Mouse (Mus musculus) heart, embryonic 11.5 days (tissue): ENCODE results near the gene Frmpd3. TPM values are rescaled to one million over a fixed set of nuclear protein-coding genes. Genes with fewer than 3 reads are reported as not detected.
A peak's percentile ranks its signal among the peaks of the same experiment; 100 is the strongest.
"Not testable (repeated sequence)": the region's sequence is repeated elsewhere in the genome, so short reads cannot be mapped to it uniquely, and the experiment has no call there.

Experiments used
- ATAC-seq: fragments of 200-750 bp; cut with Nextera tagmentation; replicated peaks from 2 replicates; pipeline ENCODE4 v1.8.0; 2017; ENCODE audit warnings: moderate library complexity; ENCODE audit not compliant: insufficient number of reproducible peaks, low FRiP score, low TSS enrichment
- H3K27ac ChIP-seq: fragments of 300-500 bp; sonication (generic); 2 replicates; pipeline ENCODE4 v1.5.1; 2014; ENCODE audit warnings: mild to moderate bottlenecking, low read depth, low read length
- H3K27me3 ChIP-seq: fragments of 300-500 bp; sonication (generic); 2 replicates; pipeline ENCODE4 v1.6.1; 2014; ENCODE audit warnings: mild to moderate bottlenecking, low read length, mixed read lengths; ENCODE audit not compliant: control insufficient read depth, insufficient read depth
- H3K36me3 ChIP-seq: fragments of 300-500 bp; sonication (generic); 2 replicates; pipeline ENCODE4 v1.6.1; 2014; ENCODE audit warnings: mild to moderate bottlenecking, low read length, moderate library complexity, mixed read lengths; ENCODE audit not compliant: control insufficient read depth, insufficient read depth
- H3K4me1 ChIP-seq: fragments of 300-500 bp; sonication (generic); 2 replicates; pipeline ENCODE4 v1.6.1; 2014; ENCODE audit warnings: low read length; ENCODE audit not compliant: control insufficient read depth, insufficient read depth
- H3K4me2 ChIP-seq: fragments of 300-500 bp; sonication (generic); 2 replicates; pipeline ENCODE4 v1.6.1; 2014; ENCODE audit warnings: mild to moderate bottlenecking, moderate library complexity
- H3K4me3 ChIP-seq: fragments of 300-500 bp; sonication (generic); 2 replicates; pipeline ENCODE4 v1.5.1; 2014; ENCODE audit warnings: low read depth, low read length
- H3K9ac ChIP-seq: fragments of 300-500 bp; sonication (generic); 2 replicates; pipeline ENCODE4 v1.6.1; 2014; ENCODE audit warnings: mild to moderate bottlenecking, low read depth, low read length, moderate library complexity
- H3K9me3 ChIP-seq: fragments of 300-500 bp; sonication (generic); replicated peaks from 2 replicates; pipeline ENCODE4 v1.6.1; 2016; ENCODE audit warnings: low read length; ENCODE audit not compliant: control insufficient read depth
- WGBS: fragments of 180-500 bp; shearing (Covaris S2); extraction: QIAGEN DNeasy Blood & Tissue Kit; methylation state at CpG from one replicate; pipeline ENCODE4 v1.1.7; 2014; ENCODE audit not compliant: insufficient replicate concordance; 5-methylcytosine and 5-hydroxymethylcytosine counted together
- polyA plus RNA-seq: library from polyadenylated mRNA; unstranded; fragments of >200 nt; fragmentation: Nextera tagmentation; extraction: Ambion mirVana; gene quantifications from 2 replicates; pipeline ENCODE4 v1.2.1, GENCODE M21; 2014

Frmpd3 gene
- polyA plus RNA-seq: 0.06 and 0.15 TPM in 2 replicates

- no peak for ATAC-seq
- Histone ChIP-seq H3K4me1 (no peaks in the 10 kb centered on the region), H3K4me2 (peak within 1 kb of the TSS; percentile 79), H3K36me3 (no peaks in the 10 kb centered on the region), H3K27me3 (peaks cover 20% of the 10 kb centered on the region), H3K9ac (no peak within 1 kb of the TSS), H3K4me3 (peak within 1 kb of the TSS; percentile 41), H3K9me3 (no peaks in the 10 kb centered on the region), H3K27ac (no peak within 1 kb of the TSS)
- WGBS: 17% methylated on average over 23 of the region's 24 CpGs
Observed at GRCm38 (mm10) chrX:140341656-140342392, at the start of gene Frmpd3. Frmpd3 (plus strand) TSS chrX:140342263.

GRCm38 (mm10) chrX:140303731-140304130, 38.3 kb upstream of the Frmpd3 start:
- peaks cover 5% of the 10 kb centered on the region for H3K27me3 ChIP-seq
- no peak overlapping the region for H3K27ac ChIP-seq
- H3K4me3 ChIP-seq: no peak overlapping the region
- H3K4me2 ChIP-seq: no peak overlapping the region
- no peaks in the 10 kb centered on the region for H3K4me1 ChIP-seq
- no peak overlapping the region for H3K9ac ChIP-seq
- no peaks in the 10 kb centered on the region for H3K9me3 ChIP-seq
- 67% methylated on average over 4 of the region's 4 CpGs for WGBS
- ATAC-seq: no peak
- no peaks in the 10 kb centered on the region for H3K36me3 ChIP-seq

- ATAC-seq: no peak
- Histone ChIP-seq H3K36me3 (no peaks in the 10 kb centered on the region), H3K4me3 (no peak overlapping the region), H3K9me3 (no peaks in the 10 kb centered on the region), H3K27ac (no peak overlapping the region), H3K4me2 (no peak overlapping the region), H3K27me3 (peaks cover 8% of the 10 kb centered on the region), H3K9ac (no peak overlapping the region), H3K4me1 (no peaks in the 10 kb centered on the region)
- WGBS: 67% methylated on average over 7 of the region's 7 CpGs
Observed at GRCm38 (mm10) chrX:140305652-140306051, 36.4 kb upstream of the Frmpd3 start.

- H3K9me3 ChIP-seq: no peaks in the 10 kb centered on the region
- H3K27ac ChIP-seq: no peak overlapping the region
- H3K36me3 ChIP-seq: no peaks in the 10 kb centered on the region
- WGBS: 61% methylated on average over 4 of the region's 4 CpGs
- H3K9ac ChIP-seq: no peak overlapping the region
- H3K4me3 ChIP-seq: no peak overlapping the region
- ATAC-seq: no peak
- no peaks in the 10 kb centered on the region for H3K4me1 ChIP-seq
- H3K4me2 ChIP-seq: no peak overlapping the region
- H3K27me3 ChIP-seq: peaks cover 2% of the 10 kb centered on the region
Observed at GRCm38 (mm10) chrX:140317931-140318330, 24.1 kb upstream of the Frmpd3 start.

GRCm38 (mm10) chrX:140319131-140319530, 22.9 kb upstream of the Frmpd3 start:
- Histone ChIP-seq H3K9ac (no peak overlapping the region), H3K9me3 (no peaks in the 10 kb centered on the region), H3K4me1 (no peaks in the 10 kb centered on the region), H3K27ac (no peak overlapping the region), H3K27me3 (peaks cover 2% of the 10 kb centered on the region), H3K4me2 (no peak overlapping the region), H3K36me3 (no peaks in the 10 kb centered on the region), H3K4me3 (no peak overlapping the region)
- 83% methylated on average over 6 of the region's 6 CpGs for WGBS
- no peak for ATAC-seq

- not testable (repeated sequence) for ATAC-seq
- 80% methylated on average over 1 of the region's 1 CpGs for WGBS
Observed at GRCm38 (mm10) chrX:140320671-140321070, 21.4 kb upstream of the Frmpd3 start.

GRCm38 (mm10) chrX:140342393-140343163, 515 bp downstream of the Frmpd3 start:
- ATAC-seq: no peak
- no peaks in the 10 kb centered on the region for H3K4me1 ChIP-seq

More at GRCm38 (mm10) chrX:140320671-140321070, 21.4 kb upstream of the Frmpd3 start:
- not testable (repeated sequence) for H3K27ac ChIP-seq, H3K27me3 ChIP-seq, H3K9ac ChIP-seq, H3K36me3 ChIP-seq, H3K4me3 ChIP-seq, H3K4me1 ChIP-seq, H3K9me3 ChIP-seq, H3K4me2 ChIP-seq

GRCm38 (mm10) chrX:140375628-140376027, 33.6 kb downstream of the Frmpd3 start:
- Histone ChIP-seq H3K4me1 (no peaks in the 10 kb centered on the region), H3K4me3 (no peak overlapping the region), H3K27me3 (no peaks in the 10 kb centered on the region), H3K9ac (no peak overlapping the region), H3K9me3 (no peaks in the 10 kb centered on the region), H3K4me2 (no peak overlapping the region), H3K27ac (no peak overlapping the region), H3K36me3 (no peaks in the 10 kb centered on the region)
- WGBS: 32% methylated on average over 4 of the region's 4 CpGs
- ATAC-seq: no peak

More at GRCm38 (mm10) chrX:140342393-140343163, 515 bp downstream of the Frmpd3 start:
- H3K4me2 ChIP-seq: peak overlapping the region; percentile 79
- H3K4me3 ChIP-seq: peak overlapping the region; percentile 41
- H3K9me3 ChIP-seq: no peaks in the 10 kb centered on the region
- no peaks in the 10 kb centered on the region for H3K36me3 ChIP-seq
- no peak overlapping the region for H3K9ac ChIP-seq
- H3K27me3 ChIP-seq: peaks cover 20% of the 10 kb centered on the region
- WGBS: 23% methylated on average over 23 of the region's 25 CpGs
- no peak overlapping the region for H3K27ac ChIP-seq
